Mouse (Mus musculus): ENCODE measurements around the gene Klf7.

DNA sequence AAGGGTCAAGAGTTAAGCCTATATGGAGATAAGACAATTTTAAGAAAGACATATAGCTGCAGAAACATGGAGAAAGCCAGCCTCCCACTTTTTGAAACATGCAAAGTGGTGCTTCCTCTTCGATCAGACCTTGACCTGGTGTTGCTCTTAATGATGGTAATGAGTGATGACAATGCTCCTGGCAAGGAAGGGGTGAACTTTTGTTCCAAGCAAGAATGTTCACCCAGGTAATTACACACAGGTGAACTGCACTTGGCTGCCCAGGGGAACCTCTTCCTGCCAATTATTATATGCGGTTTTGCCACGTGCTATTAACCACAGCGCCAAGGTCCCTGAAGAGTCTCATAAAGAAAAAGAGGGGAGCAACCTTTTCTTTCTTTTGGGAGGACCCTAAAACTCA lies 36.7 kb downstream of the Klf7 start:
- TF ChIP-seq CTCF (IDR thresholded peaks at IDR 0.05; ENCODE audit: low read depth): no peak
- TF ChIP-seq EP300 (IDR thresholded peaks at IDR 0.05; ENCODE audit: low read depth): no peak

Data from liver, embryonic 14.5 days (tissue).